Mouse (Mus musculus) fibroblast of lung, adult 2 months (primary cell): ENCODE results near the gene Matn4.

ENCODE experiments used
- DNase-seq: peaks from one replicate; pipeline ENCODE4 v3.0.0-alpha.2; 2011; ENCODE audit warnings: low read depth

The Matn4 gene

GRCm38 (mm10) chr2:164414581-164414980 is 9.6 kb upstream of the Matn4 start:
- no peak for DNase-seq

GRCm38 (mm10) chr2:164414167-164414566 is 9.2 kb upstream of the Matn4 start:
- no peak for DNase-seq

- no peak for DNase-seq
Observed at GRCm38 (mm10) chr2:164407708-164408107, 2.7 kb upstream of the Matn4 start.

GRCm38 (mm10) chr2:164405519-164405918 is 559 bp upstream of the Matn4 start:
- DNase-seq, result no peak

GRCm38 (mm10) chr2:164404082-164404990 is 624 bp downstream of the Matn4 start:
- no peak for DNase-seq

GRCm38 (mm10) chr2:164403396-164404081 is 1.4 kb downstream of the Matn4 start:
- DNase-seq, result no peak

- no peak for DNase-seq
Observed at GRCm38 (mm10) chr2:164402906-164403305, 2.1 kb downstream of the Matn4 start, which contains the start of gene Rbpjl. Gene Rbpjl, plus strand, starts transcription at chr2:164403141.

- DNase-seq, result no peak
Observed at GRCm38 (mm10) chr2:164396911-164397310, 8.0 kb downstream of the Matn4 start.

GRCm38 (mm10) chr2:164396076-164396475 is 8.9 kb downstream of the Matn4 start:
- no peak for DNase-seq

GRCm38 (mm10) chr2:164393126-164393525 is 11.8 kb downstream of the Matn4 start:
- DNase-seq, result no peak

GRCm38 (mm10) chr2:164389499-164389898 is 15.5 kb downstream of the Matn4 start:
- no peak for DNase-seq

GRCm38 (mm10) chr2:164389020-164389419 is 15.9 kb downstream of the Matn4 start, which contains the start of gene Slpi:
Gene Slpi, minus strand, starts transcription at chr2:164389095.
- no peak for DNase-seq

GRCm38 (mm10) chr2:164386953-164387352 is 18.0 kb downstream of the Matn4 start:
- DNase-seq, result no peak

GRCm38 (mm10) chr2:164385927-164386763 is 18.8 kb downstream of the Matn4 start:
- DNase-seq, result peak; percentile 95

- no peak for DNase-seq
Observed at GRCm38 (mm10) chr2:164383656-164384399, 21.1 kb downstream of the Matn4 start.

GRCm38 (mm10) chr2:164382971-164383370 is 22.0 kb downstream of the Matn4 start:
- no peak for DNase-seq

- no peak for DNase-seq
Observed at GRCm38 (mm10) chr2:164381726-164382125, 23.2 kb downstream of the Matn4 start.

- DNase-seq, result no peak
Observed at GRCm38 (mm10) chr2:164377478-164378426, 27.2 kb downstream of the Matn4 start.

GRCm38 (mm10) chr2:164373187-164373586 is 31.8 kb downstream of the Matn4 start:
- no peak for DNase-seq

GRCm38 (mm10) chr2:164372408-164373053 is 32.4 kb downstream of the Matn4 start:
- DNase-seq, result no peak
